Mouse (Mus musculus) adrenal gland, postnatal 25 days (tissue): Measurements from ENCODE around the gene Reg4. TPM values are rescaled to one million over a fixed set of nuclear protein-coding genes. Genes with fewer than 3 reads are reported as not detected.

Experiments used
- DNase-seq: peaks from one replicate; pipeline ENCODE4 v3.0.0; 2021; ENCODE audit warnings: mixed read lengths
- total RNA-seq: library from RNA; stranded (reverse); gene quantifications from 2 replicates; pipeline ENCODE4 v1.2.3, GENCODE M21; 2021

The Reg4 gene
- total RNA-seq, 1 experiment from 2014 or later: not detected

DNA sequence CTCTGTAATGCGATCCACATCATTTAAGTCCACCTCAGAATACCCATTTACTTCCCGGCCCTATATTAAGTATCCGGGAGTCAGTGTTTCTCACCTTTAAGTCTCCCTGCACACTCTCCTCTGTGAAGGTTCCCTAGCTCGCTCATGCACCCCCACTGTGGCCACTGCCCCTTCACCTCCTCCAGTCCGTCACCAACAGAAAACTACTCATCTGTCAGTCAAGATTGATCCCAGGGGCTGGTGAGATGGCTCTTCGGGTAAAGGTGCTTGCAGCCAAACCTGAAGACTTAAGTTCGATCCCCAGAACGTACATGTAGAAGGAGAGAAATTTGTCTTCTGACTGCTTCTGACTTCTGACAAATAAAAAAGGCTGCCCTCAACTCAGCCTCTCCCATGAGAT, 60.5 kb downstream of the Reg4 start:
- DNase-seq: no peak

- DNase-seq: no peak
These were observed 61.2 kb downstream of the Reg4 start for GRCm38 (mm10) chr3:98283205-98283604.

Other genes with a start within 250 kb of the Reg4 start
- 52.3 and 80.9 TPM in 2 replicates for gene Notch2, start 208.6 kb upstream of the Reg4 start, total RNA-seq
- not detected in 2 replicates for gene Adam30, start 61.5 kb upstream of the Reg4 start, total RNA-seq
- 6.0 and 18.1 TPM in 2 replicates for gene Hmgcs2, start 58.3 kb downstream of the Reg4 start, total RNA-seq
- gene Phgdh, start 117.8 kb downstream of the Reg4 start, total RNA-seq: 15.4 and 17.6 TPM in 2 replicates
- gene Zfp697, start 160.3 kb downstream of the Reg4 start, total RNA-seq: 6.1 and 6.2 TPM in 2 replicates
- gene Gm4450, start 235.0 kb downstream of the Reg4 start, total RNA-seq: not detected in 2 replicates